Mouse (Mus musculus): ENCODE data around the gene Hist1h3g. TPM values are rescaled to one million over a fixed set of nuclear protein-coding genes. Genes with fewer than 3 reads are reported as not detected.

Hist1h3g gene
- total and polyA plus RNA-seq, 3 experiments, result 0.80 to 2.1 (median 0.94) TPM

GRCm38 (mm10) chr13:23583387-23584068 lies 48.3 kb downstream of the Hist1h3g start:
- Histone ChIP-seq H3K4me3 (no peak overlapping the region; the same call in 1 of the 2 replicates), H3K27ac (no peak overlapping the region; the same call in 1 of the 2 replicates)
- DNase-seq, result no peak

DNA sequence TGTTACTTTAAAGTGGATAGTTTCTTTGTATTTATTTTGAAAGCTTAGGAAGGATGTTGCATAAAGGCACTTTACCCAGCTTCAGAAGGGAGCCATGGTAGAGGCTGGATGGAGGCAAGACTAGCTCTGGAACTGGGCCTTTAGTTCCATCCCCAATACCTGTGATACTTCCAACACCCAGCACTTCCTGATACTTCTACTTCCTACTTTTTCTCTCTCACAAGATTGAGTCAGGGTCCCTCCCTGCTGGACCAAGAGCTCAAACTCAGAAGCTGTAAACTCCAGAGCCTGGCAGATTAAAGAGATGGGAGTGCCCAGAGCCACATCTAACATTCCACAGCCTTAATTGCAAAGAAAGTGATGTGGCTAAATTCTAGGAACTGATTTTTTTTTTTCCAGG lies 49.1 kb downstream of the Hist1h3g start:
- Histone ChIP-seq H3K4me1 (ENCODE audit: control insufficient read depth, insufficient read depth, low read length) (peaks cover 4% of the 10 kb centered on the region), H3K27ac (peak overlapping the region; percentile 95), H3K9ac (ENCODE audit: low read depth, low read length) (peak overlapping the region; percentile 23), H3K36me3 (ENCODE audit: control insufficient read depth, insufficient read depth, low read length) (peaks cover 4% of the 10 kb centered on the region; the same call in 1 of the 2 replicates), H3K79me2 (replicated peaks; ENCODE audit: control insufficient read depth, insufficient read depth, low read length) (no peaks in the 10 kb centered on the region), H3K4me3 (peak overlapping the region; percentile 67), H3K27me3 (ENCODE audit: control insufficient read depth, insufficient read depth, low read length) (no peaks in the 10 kb centered on the region)
- intact Hi-C loops (cut with DNase I), result loop anchor here (2.0 to 10.0 kb wide), 6 partner anchors 54 to 1870 kb away; partner anchors contain the start of genes Hist1h1b, Hist1h2ag, Hist1h2ai and Hist1h2an
- DNase-seq, result no peak
- TF ChIP-seq POLR2A (IDR thresholded peaks at IDR 0.05; ENCODE audit: insufficient read depth, low read depth, low read length) (no peak), EP300 (IDR thresholded peaks at IDR 0.05; ENCODE audit: insufficient read depth, low read depth, low read length) (no peak), CTCF (IDR thresholded peaks at IDR 0.05) (no peak)

More at GRCm38 (mm10) chr13:23583387-23584068, 48.3 kb downstream of the Hist1h3g start:
- peaks cover 4% of the 10 kb centered on the region for H3K4me1 ChIP-seq (ENCODE audit: control insufficient read depth, insufficient read depth, low read length)
- TF ChIP-seq CTCF (IDR thresholded peaks at IDR 0.05) (no peak), EP300 (IDR thresholded peaks at IDR 0.05; ENCODE audit: insufficient read depth, low read depth, low read length) (no peak), POLR2A (IDR thresholded peaks at IDR 0.05; ENCODE audit: insufficient read depth, low read depth, low read length) (no peak)
- intact Hi-C loops (cut with DNase I), result loop anchor here (2.0 to 10.0 kb wide), 6 partner anchors 53 to 1869 kb away; partner anchors contain the start of genes Hist1h1b, Hist1h2ag, Hist1h2ai and Hist1h2an
- no peak overlapping the region for H3K9ac ChIP-seq (ENCODE audit: low read depth, low read length)
- H3K27me3 ChIP-seq (ENCODE audit: control insufficient read depth, insufficient read depth, low read length), result no peaks in the 10 kb centered on the region
- H3K36me3 ChIP-seq (ENCODE audit: control insufficient read depth, insufficient read depth, low read length), result peaks cover 4% of the 10 kb centered on the region; the same call in 1 of the 2 replicates
- H3K79me2 ChIP-seq (replicated peaks; ENCODE audit: control insufficient read depth, insufficient read depth, low read length), result no peaks in the 10 kb centered on the region

GRCm38 (mm10) chr13:23585029-23585441 lies 49.8 kb downstream of the Hist1h3g start:
- H3K27me3 ChIP-seq (ENCODE audit: control insufficient read depth, insufficient read depth, low read length), result no peaks in the 10 kb centered on the region
- peak overlapping the region; percentile 67 for H3K4me3 ChIP-seq
- H3K27ac ChIP-seq, result peak overlapping the region; percentile 95
- peak overlapping the region; percentile 73 for H3K9ac ChIP-seq (ENCODE audit: low read depth, low read length)
- under 1% methylated on average over 21 of the region's 21 CpGs for WGBS
- peak; percentile 79 to 83 for DNase-seq
- H3K79me2 ChIP-seq (replicated peaks; ENCODE audit: control insufficient read depth, insufficient read depth, low read length), result no peaks in the 10 kb centered on the region
- intact Hi-C loops (cut with DNase I), result loop anchor here (2.0 to 10.0 kb wide), 4 partner anchors 54 to 1870 kb away; partner anchors contain the start of genes Hist1h1b, Hist1h2ai, Hist1h2an and Hist1h2bc
- TF ChIP-seq CTCF (IDR thresholded peaks at IDR 0.05) (no peak), POLR2A (IDR thresholded peaks at IDR 0.05; ENCODE audit: insufficient read depth, low read depth, low read length) (peak; percentile 57), EP300 (IDR thresholded peaks at IDR 0.05; ENCODE audit: insufficient read depth, low read depth, low read length) (no peak)
- peaks cover 4% of the 10 kb centered on the region for H3K4me1 ChIP-seq (ENCODE audit: control insufficient read depth, insufficient read depth, low read length)
- H3K36me3 ChIP-seq (ENCODE audit: control insufficient read depth, insufficient read depth, low read length), result peaks cover 4% of the 10 kb centered on the region; the same call in 1 of the 2 replicates

Small RNA genes lying within 50 kb of the gene (microRNA-seq; reads per million reads assigned to microRNA genes)
- gene Gm44297, result 0 reads per million in 2 experiments
- gene Gm44359, result 0 reads per million in 2 experiments
- gene Gm44394, result 0 reads per million in 2 experiments
- gene n-TStga1, result 0 reads per million in 2 experiments

Other genes starting within 250 kb of the Hist1h3g start
Only the 30 nearest of the 34 such genes appear.
- gene Zfp322a, start 166.2 kb upstream of the Hist1h3g start, total RNA-seq (2021), result 10 to 100 TPM; 14.8 to 15.8 TPM
- 1.5 and 5.3 TPM in 2 replicates for gene Zfp322a, start 166.2 kb upstream of the Hist1h3g start, polyA plus RNA-seq (2012; rRNA removed)
- 1 to 10 TPM; 3.9 to 5.1 TPM for gene Abt1, start 111.6 kb upstream of the Hist1h3g start, total RNA-seq (2021)
- gene Abt1, start 111.6 kb upstream of the Hist1h3g start, polyA plus RNA-seq (2012; rRNA removed), result 2.4 and 3.1 TPM in 2 replicates
- gene Btn1a1, start 69.5 kb upstream of the Hist1h3g start, total RNA-seq (2021), result not detected
- 0.20 TPM in 1 of 2 replicates, not detected in the other for gene Btn1a1, start 69.5 kb upstream of the Hist1h3g start, polyA plus RNA-seq (2012; rRNA removed)
- not detected for gene Btn2a2, start 46.6 kb upstream of the Hist1h3g start, total RNA-seq (2021)
- gene Btn2a2, start 46.6 kb upstream of the Hist1h3g start, polyA plus RNA-seq (2012; rRNA removed), result not detected in 2 replicates
- 100 to 1,000 TPM; 212 to 239 TPM for gene Hist1h4h, start 4.4 kb upstream of the Hist1h3g start, total RNA-seq (2021)
- 53.1 and 61.9 TPM in 2 replicates for gene Hist1h4h, start 4.4 kb upstream of the Hist1h3g start, polyA plus RNA-seq (2012; rRNA removed)
- 1 to 10 TPM; 4.4 to 9.8 TPM for gene Hist1h2af, start 1.5 kb upstream of the Hist1h3g start, total RNA-seq (2021)
- gene Hist1h2af, start 1.5 kb upstream of the Hist1h3g start, polyA plus RNA-seq (2012; rRNA removed), result 1.9 and 2.0 TPM in 2 replicates
- gene Hist1h2bh, start 8.0 kb downstream of the Hist1h3g start, total RNA-seq (2021), result 1 to 10 TPM; 1.1 to 1.2 TPM
- 0.29 and 0.61 TPM in 2 replicates for gene Hist1h2bh, start 8.0 kb downstream of the Hist1h3g start, polyA plus RNA-seq (2012; rRNA removed)
- gene Hist1h3f, start 8.6 kb downstream of the Hist1h3g start, total RNA-seq (2021), result 1 to 10 TPM; 5.1 to 5.5 TPM
- gene Hist1h3f, start 8.6 kb downstream of the Hist1h3g start, polyA plus RNA-seq (2012; rRNA removed), result 0.94 and 1.1 TPM in 2 replicates
- 10 to 100 TPM; 14.7 to 19.6 TPM for gene Hist1h4f, start 16.2 kb downstream of the Hist1h3g start, total RNA-seq (2021)
- gene Hist1h4f, start 16.2 kb downstream of the Hist1h3g start, polyA plus RNA-seq (2012; rRNA removed), result 0.88 TPM in 1 of 2 replicates, not detected in the other
- gene Hist1h1d, start 17.8 kb downstream of the Hist1h3g start, total RNA-seq (2021), result under 1 TPM; 0.86 to 0.91 TPM
- gene Hist1h1d, start 17.8 kb downstream of the Hist1h3g start, polyA plus RNA-seq (2012; rRNA removed), result 0.04 and 0.09 TPM in 2 replicates
- gene Hist1h3e, start 26.9 kb downstream of the Hist1h3g start, total RNA-seq (2021), result 10 to 100 TPM; 14.0 to 14.6 TPM
- 1.8 and 2.0 TPM in 2 replicates for gene Hist1h3e, start 26.9 kb downstream of the Hist1h3g start, polyA plus RNA-seq (2012; rRNA removed)
- gene Hist1h2ae, start 35.8 kb downstream of the Hist1h3g start, total RNA-seq (2021), result 1 to 10 TPM; 1.8 to 2.8 TPM
- gene Hist1h2ae, start 35.8 kb downstream of the Hist1h3g start, polyA plus RNA-seq (2012; rRNA removed), result 0.49 and 0.50 TPM in 2 replicates
- gene Hist1h2bg, start 36.0 kb downstream of the Hist1h3g start, total RNA-seq (2021), result 10 to 100 TPM; 16.4 to 19.5 TPM
- gene Hist1h2bg, start 36.0 kb downstream of the Hist1h3g start, polyA plus RNA-seq (2012; rRNA removed), result 3.3 TPM in 2 replicates
- gene Hist1h2bf, start 38.8 kb downstream of the Hist1h3g start, total RNA-seq (2021), result 1 to 10 TPM; 5.2 to 8.4 TPM
- gene Hist1h2bf, start 38.8 kb downstream of the Hist1h3g start, polyA plus RNA-seq (2012; rRNA removed), result 1.00 TPM in 1 of 2 replicates, not detected in the other
- 1 to 10 TPM; 1.4 to 2.8 TPM for gene Hist1h2ad, start 39.0 kb downstream of the Hist1h3g start, total RNA-seq (2021)
- 0.61 TPM in 1 of 2 replicates, not detected in the other for gene Hist1h2ad, start 39.0 kb downstream of the Hist1h3g start, polyA plus RNA-seq (2012; rRNA removed)
- gene Hist1h3d, start 40.3 kb downstream of the Hist1h3g start, total RNA-seq (2021), result 1 to 10 TPM; 1.5 to 2.3 TPM
- 1.1 and 1.6 TPM in 2 replicates for gene Hist1h3d, start 40.3 kb downstream of the Hist1h3g start, polyA plus RNA-seq (2012; rRNA removed)
- 10 to 100 TPM; 47.3 to 51.7 TPM for gene Hist1h4d, start 46.2 kb downstream of the Hist1h3g start, total RNA-seq (2021)
- gene Hist1h4d, start 46.2 kb downstream of the Hist1h3g start, polyA plus RNA-seq (2012; rRNA removed), result 1.7 and 2.5 TPM in 2 replicates
- 1 to 10 TPM; 8.8 to 9.8 TPM for gene Hist1h2be, start 85.7 kb downstream of the Hist1h3g start, total RNA-seq (2021)
- 2.4 and 4.9 TPM in 2 replicates for gene Hist1h2be, start 85.7 kb downstream of the Hist1h3g start, polyA plus RNA-seq (2012; rRNA removed)
- 10 to 100 TPM; 20.4 to 28.8 TPM for gene Hist1h1e, start 87.1 kb downstream of the Hist1h3g start, total RNA-seq (2021)
- 1.3 and 3.2 TPM in 2 replicates for gene Hist1h1e, start 87.1 kb downstream of the Hist1h3g start, polyA plus RNA-seq (2012; rRNA removed)
- 1 to 10 TPM; 1.3 to 1.6 TPM for gene Hist1h2ac, start 148.5 kb downstream of the Hist1h3g start, total RNA-seq (2021)
- gene Hist1h2ac, start 148.5 kb downstream of the Hist1h3g start, polyA plus RNA-seq (2012; rRNA removed), result 0.57 and 0.76 TPM in 2 replicates
- gene Hist1h2bc, start 148.8 kb downstream of the Hist1h3g start, total RNA-seq (2021), result 10 to 100 TPM; 73.4 to 78.7 TPM
- 119 and 135 TPM in 2 replicates for gene Hist1h2bc, start 148.8 kb downstream of the Hist1h3g start, polyA plus RNA-seq (2012; rRNA removed)
- gene Hist1h1t, start 160.4 kb downstream of the Hist1h3g start, total RNA-seq (2021), result not detected
- gene Hist1h1t, start 160.4 kb downstream of the Hist1h3g start, polyA plus RNA-seq (2012; rRNA removed), result not detected in 2 replicates
- gene Hist1h4c, start 163.0 kb downstream of the Hist1h3g start, total RNA-seq (2021), result 10 to 100 TPM; 42.3 to 45.8 TPM
- gene Hist1h4c, start 163.0 kb downstream of the Hist1h3g start, polyA plus RNA-seq (2012; rRNA removed), result 1.5 and 3.2 TPM in 2 replicates
- 10 to 100 TPM; 58.9 to 62.8 TPM for gene Hfe, start 175.4 kb downstream of the Hist1h3g start, total RNA-seq (2021)
- gene Hfe, start 175.4 kb downstream of the Hist1h3g start, polyA plus RNA-seq (2012; rRNA removed), result 16.8 and 21.1 TPM in 2 replicates
- 100 to 1,000 TPM; 147 to 185 TPM for gene Hist1h1c, start 203.4 kb downstream of the Hist1h3g start, total RNA-seq (2021)
- 55.5 and 80.0 TPM in 2 replicates for gene Hist1h1c, start 203.4 kb downstream of the Hist1h3g start, polyA plus RNA-seq (2012; rRNA removed)
- gene Hist1h3c, start 210.2 kb downstream of the Hist1h3g start, total RNA-seq (2021), result 1 to 10 TPM in 1 of 2 experiments, not detected in 1; 2.5 TPM
- 0.64 TPM in 1 of 2 replicates, not detected in the other for gene Hist1h3c, start 210.2 kb downstream of the Hist1h3g start, polyA plus RNA-seq (2012; rRNA removed)
- gene Hist1h2bb, start 211.3 kb downstream of the Hist1h3g start, total RNA-seq (2021), result 1 to 10 TPM; 3.2 to 4.9 TPM
- gene Hist1h2bb, start 211.3 kb downstream of the Hist1h3g start, polyA plus RNA-seq (2012; rRNA removed), result 0.47 and 0.76 TPM in 2 replicates
- 1 to 10 TPM; 4.4 to 6.7 TPM for gene Hist1h2ab, start 215.7 kb downstream of the Hist1h3g start, total RNA-seq (2021)
- 0.51 TPM in 1 of 2 replicates, not detected in the other for gene Hist1h2ab, start 215.7 kb downstream of the Hist1h3g start, polyA plus RNA-seq (2012; rRNA removed)
- gene Hist1h3b, start 216.8 kb downstream of the Hist1h3g start, total RNA-seq (2021), result 1 to 10 TPM; 6.4 to 8.0 TPM
- 1.7 TPM in 1 of 2 replicates, not detected in the other for gene Hist1h3b, start 216.8 kb downstream of the Hist1h3g start, polyA plus RNA-seq (2012; rRNA removed)
- gene Hist1h4b, start 221.6 kb downstream of the Hist1h3g start, total RNA-seq (2021), result 10 to 100 TPM in 1 of 2 experiments, 1 to 10 TPM in 1; 4.9 to 11.3 TPM
- gene Hist1h4b, start 221.6 kb downstream of the Hist1h3g start, polyA plus RNA-seq (2012; rRNA removed), result 1.1 TPM in 1 of 2 replicates, not detected in the other